Mouse (Mus musculus): Measurements from ENCODE around the gene Ergic2. TPM values are rescaled to one million over a fixed set of nuclear protein-coding genes. Genes with fewer than 3 reads are reported as not detected.

Gene Ergic2
- total and polyA plus RNA-seq, 3 experiments = 31.4 to 61.0 (median 60.0) TPM

DNA sequence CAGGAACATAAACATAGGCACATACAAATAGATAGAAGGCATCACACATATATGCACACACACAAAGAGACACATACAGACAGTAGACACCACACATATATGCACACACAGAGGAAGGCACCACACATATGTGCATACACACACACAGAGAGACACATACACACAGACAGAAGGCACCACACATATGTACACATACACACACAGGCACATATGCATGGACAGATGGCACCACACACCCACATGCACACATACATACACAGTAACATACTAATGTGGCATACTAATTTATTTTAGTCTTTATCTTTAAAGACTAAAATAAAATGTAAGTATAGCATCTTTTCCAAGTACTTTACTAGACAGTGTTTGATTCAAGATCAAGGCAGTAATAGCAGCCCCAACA, 78.6 kb downstream of the Ergic2 start:
- no peaks in the 10 kb centered on the region for H3K79me2 ChIP-seq (replicated peaks; ENCODE audit: control insufficient read depth, insufficient read depth, low read length)
- no peak overlapping the region for H3K4me3 ChIP-seq
- no peaks in the 10 kb centered on the region for H3K4me1 ChIP-seq (ENCODE audit: control insufficient read depth, insufficient read depth, low read length)

DNA sequence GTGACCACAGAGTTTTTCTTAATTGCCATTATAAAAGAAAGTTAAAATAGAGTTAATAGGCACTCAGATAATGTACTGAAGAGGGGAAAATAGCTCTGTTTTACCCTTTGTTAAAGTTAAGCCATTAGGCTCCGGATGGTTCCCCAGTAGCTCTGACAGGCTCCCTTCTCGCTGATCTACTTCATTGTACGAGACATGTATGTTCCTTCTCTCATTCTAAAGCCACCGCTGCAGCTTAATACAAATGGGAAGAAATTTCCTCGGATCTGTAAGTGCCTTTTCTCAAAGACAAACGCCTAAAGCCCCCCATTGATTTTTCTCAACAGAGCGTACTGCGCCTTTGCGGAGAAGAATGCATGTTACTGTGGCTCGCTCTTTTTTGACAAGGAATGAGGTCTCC, 79.9 kb downstream of the Ergic2 start:
- H3K79me2 ChIP-seq (replicated peaks; ENCODE audit: control insufficient read depth, insufficient read depth, low read length) = no peaks in the 10 kb centered on the region
- DNase-seq = no peak
- WGBS = 73% methylated on average over 10 of the region's 10 CpGs
- H3K9ac ChIP-seq (ENCODE audit: low read depth, low read length) = no peak overlapping the region
- intact Hi-C loops (cut with DNase I) = loop anchor here (10.0 kb wide), 1 partner anchor 128 kb away; no protein-coding TSS in a partner anchor
- no peak overlapping the region for H3K4me3 ChIP-seq
- TF ChIP-seq CTCF (IDR thresholded peaks at IDR 0.05) (no peak), EP300 (IDR thresholded peaks at IDR 0.05; ENCODE audit: insufficient read depth, low read depth, low read length) (no peak), POLR2A (IDR thresholded peaks at IDR 0.05; ENCODE audit: insufficient read depth, low read depth, low read length) (no peak)
- H3K27me3 ChIP-seq (ENCODE audit: control insufficient read depth, insufficient read depth, low read length) = no peaks in the 10 kb centered on the region
- no peaks in the 10 kb centered on the region for H3K4me1 ChIP-seq (ENCODE audit: control insufficient read depth, insufficient read depth, low read length)
- H3K27ac ChIP-seq = no peak overlapping the region
- H3K36me3 ChIP-seq (ENCODE audit: control insufficient read depth, insufficient read depth, low read length) = no peaks in the 10 kb centered on the region

More for the DNA sequence above, 78.6 kb downstream of the Ergic2 start:
- Histone ChIP-seq H3K27me3 (ENCODE audit: control insufficient read depth, insufficient read depth, low read length) (no peaks in the 10 kb centered on the region), H3K27ac (no peak overlapping the region), H3K9ac (ENCODE audit: low read depth, low read length) (no peak overlapping the region), H3K36me3 (ENCODE audit: control insufficient read depth, insufficient read depth, low read length) (no peaks in the 10 kb centered on the region)
- intact Hi-C loops (cut with DNase I) = loop anchor here (10.0 kb wide), 1 partner anchor 129 kb away; no protein-coding TSS in a partner anchor
- DNase-seq = no peak
- TF ChIP-seq CTCF (IDR thresholded peaks at IDR 0.05) (no peak), POLR2A (IDR thresholded peaks at IDR 0.05; ENCODE audit: insufficient read depth, low read depth, low read length) (no peak), EP300 (IDR thresholded peaks at IDR 0.05; ENCODE audit: insufficient read depth, low read depth, low read length) (no peak)

Other genes with a start within 250 kb of the Ergic2 start
- gene Far2, start 165.1 kb downstream of the Ergic2 start, total RNA-seq (2021) = not detected
- 0.03 TPM in 1 of 2 replicates, not detected in the other for gene Far2, start 165.1 kb downstream of the Ergic2 start, polyA plus RNA-seq (2012; rRNA removed)
- 100 to 1,000 TPM in 1 of 2 experiments, 10 to 100 TPM in 1; 89.4 to 131 TPM for gene Tmtc1, start 232.0 kb upstream of the Ergic2 start, total RNA-seq (2021)
- gene Tmtc1, start 232.0 kb upstream of the Ergic2 start, polyA plus RNA-seq (2012; rRNA removed) = 46.3 and 86.1 TPM in 2 replicates